Mouse (Mus musculus) embryo, embryonic 11.5 days (tissue): Measurements from ENCODE around the gene Bmx.

Experiments
- DNase-seq: peaks from one replicate; pipeline ENCODE4 v3.0.0-alpha.2; 2012; ENCODE audit warnings: low read depth, low spot score

Gene Bmx

DNA sequence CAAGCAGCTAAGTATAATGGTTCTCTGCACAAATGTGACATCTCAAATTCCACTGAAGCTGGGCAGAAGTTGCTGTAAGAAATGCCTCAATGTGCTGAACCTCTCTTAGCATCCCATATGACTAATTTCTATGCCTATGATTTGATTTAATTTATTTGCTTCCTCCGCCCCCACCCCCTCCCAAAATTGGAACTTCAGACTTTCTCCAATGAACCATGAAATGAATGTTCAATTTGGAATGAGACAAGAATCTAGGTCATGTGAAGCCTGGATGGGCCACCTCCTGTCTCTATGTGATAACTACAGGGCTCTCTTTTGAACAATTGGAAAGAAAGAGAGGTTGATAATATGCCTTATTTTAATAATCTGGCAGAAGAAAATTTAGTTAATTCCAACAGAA, 82.7 kb downstream of the Bmx start:
- DNase-seq = no peak

DNA sequence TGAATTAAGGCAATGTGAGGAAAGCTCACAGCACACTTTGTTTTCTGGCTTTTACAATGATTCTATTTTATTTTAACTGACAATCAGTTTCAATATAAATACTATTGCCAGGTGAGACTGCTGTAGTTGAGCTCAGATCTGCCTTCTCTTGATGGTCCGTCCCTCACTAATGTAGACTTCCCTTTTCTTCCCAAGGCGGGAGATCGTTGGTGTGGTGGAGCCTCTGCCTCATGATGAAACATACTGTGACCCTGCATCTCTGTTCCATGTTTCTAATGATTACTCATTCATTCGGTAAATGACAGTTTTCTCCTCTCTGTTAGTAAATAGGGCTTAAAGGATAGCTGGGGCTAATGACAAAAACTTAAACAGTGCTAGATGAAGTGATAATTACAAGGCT, 84.1 kb downstream of the Bmx start:
- no peak for DNase-seq

- DNase-seq = no peak
These were observed 87.0 kb downstream of the Bmx start for GRCm38 (mm10) chrX:164171034-164171433.

DNA sequence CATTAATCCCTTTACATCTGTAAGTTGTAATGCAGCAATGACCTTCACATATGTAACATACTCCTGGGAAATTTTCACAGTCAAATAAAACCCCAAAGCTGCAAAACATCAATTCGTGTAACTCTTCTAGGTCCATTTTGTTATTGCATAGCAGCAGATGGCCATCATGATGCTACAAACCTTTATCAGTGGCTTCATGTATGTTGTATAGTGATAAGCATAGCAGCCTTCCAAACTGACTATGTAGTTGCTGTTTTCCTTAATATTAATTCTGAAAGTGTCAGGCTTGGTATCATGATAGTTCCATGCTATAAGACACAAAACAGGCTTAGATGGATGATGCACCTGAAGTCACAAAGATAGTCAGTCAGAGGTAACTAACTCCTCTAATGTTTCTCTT, 93.3 kb downstream of the Bmx start:
- DNase-seq = no peak

GRCm38 (mm10) chrX:164154594-164154993, 103.4 kb downstream of the Bmx start:
- no peak for DNase-seq

DNA sequence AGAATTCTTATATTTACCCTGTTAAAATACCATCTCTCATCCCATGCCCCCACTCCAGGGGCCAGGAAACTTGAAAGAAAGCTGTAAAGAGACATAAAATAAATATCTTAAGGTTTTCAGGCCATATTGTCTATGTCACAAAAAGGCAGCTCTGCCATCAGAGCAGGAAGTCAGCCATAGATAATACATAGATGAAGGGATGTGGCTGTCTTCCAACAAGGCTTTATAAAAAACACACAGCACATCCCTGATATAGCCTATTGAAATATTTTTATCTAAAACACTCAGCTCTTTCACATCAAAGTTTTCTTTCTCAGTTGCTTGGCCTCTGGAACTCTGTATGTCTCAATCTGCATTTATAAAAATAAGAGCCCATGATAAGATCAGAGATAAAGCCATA, 104.4 kb downstream of the Bmx start:
- no peak for DNase-seq

DNA sequence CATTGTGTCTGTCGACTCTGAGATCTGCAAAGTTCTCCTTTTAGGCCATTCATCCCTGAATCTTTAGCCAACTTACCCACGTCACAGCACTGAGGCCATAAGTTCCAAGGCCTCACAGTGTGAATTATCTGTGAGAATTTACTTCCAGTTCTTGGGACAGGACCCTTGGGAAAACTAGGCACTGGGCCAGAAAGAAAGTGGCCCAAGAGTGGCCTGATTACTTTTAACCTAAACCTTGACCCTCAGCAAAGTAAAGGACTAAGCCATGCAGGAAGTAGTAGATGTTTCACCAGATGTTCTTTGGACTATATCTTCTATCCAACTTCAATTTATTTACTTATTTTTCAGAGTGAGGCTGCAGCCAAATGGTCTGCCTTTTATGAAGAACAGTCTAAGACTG, 105.3 kb downstream of the Bmx start:
- DNase-seq = no peak

DNA sequence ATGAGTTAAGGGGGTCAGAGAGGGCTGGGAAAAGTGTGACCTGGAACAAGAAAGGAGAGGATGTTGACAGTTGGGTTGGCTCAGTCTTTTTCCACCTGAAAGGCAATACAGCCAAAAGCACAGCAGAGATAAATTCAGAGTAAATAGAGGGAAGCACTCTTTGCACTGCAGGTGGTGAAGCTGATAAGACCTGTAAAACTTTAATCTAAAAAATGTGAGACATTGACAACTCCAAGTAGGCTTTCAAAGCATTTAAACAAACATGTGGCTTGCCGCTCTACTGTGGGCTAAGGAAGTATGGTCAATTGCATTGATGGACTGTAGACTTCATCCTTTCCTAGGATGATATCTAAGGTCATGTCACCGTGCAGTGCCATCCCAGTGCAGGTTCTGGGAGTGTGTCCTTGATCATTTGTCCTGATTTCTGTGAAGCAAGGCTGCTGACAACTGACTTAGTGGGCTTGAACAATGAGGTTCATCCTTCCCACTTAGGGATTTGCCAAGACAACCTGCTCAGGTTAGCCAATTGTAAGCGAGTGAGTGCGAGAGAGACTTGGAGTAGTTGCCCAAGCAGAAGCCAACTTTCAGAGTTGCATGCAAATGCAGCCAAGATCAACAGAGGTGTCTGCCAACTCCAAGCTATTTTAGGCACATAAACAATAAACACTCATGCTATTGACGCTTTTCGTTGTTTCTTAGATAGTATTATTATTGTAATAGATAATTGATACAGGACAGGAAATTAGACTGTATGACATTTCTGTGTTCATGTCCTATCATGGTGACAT, 112.3 kb downstream of the Bmx start:
- DNase-seq = no peak
